ENCODE assay signal across 17 mouse cellular contexts in genomic region chr1:104315058-104315457, GRCm38 (mm10).
"Had no signal": no experiment of that assay in that cellular context is flagged by ENCODE, and none has a peak within 500 bp of the region (broad histone marks: within the 10 kb centered on the region; RNA-seq: fewer than 3 reads in every experiment).

No protein-coding gene starts in this region.

- H3K27me3 ChIP-seq: lung, embryonic 15.5 days; megakaryocyte, embryonic 14.5 days; midbrain, embryonic 12.5 days; neural tube, embryonic 12.5 days; stomach, embryonic 15.5 days had no signal

- DNase-seq: liver, postnatal 0 days; lung, adult 2 months; lung, postnatal 14 days; lung, postnatal 36 days; midbrain, embryonic 14.5 days; right cerebral cortex, postnatal 14 days; thymus, adult 2 months; thymus, postnatal 25 days; thymus, postnatal 4 days had no signal

- H3K4me3 ChIP-seq: lung, embryonic 15.5 days; megakaryocyte, embryonic 14.5 days; midbrain, embryonic 12.5 days; neural tube, embryonic 12.5 days; stomach, embryonic 15.5 days had no signal

- H3K4me2 ChIP-seq: lung, embryonic 15.5 days; midbrain, embryonic 12.5 days; neural tube, embryonic 12.5 days; stomach, embryonic 15.5 days had no signal

- ATAC-seq: liver, postnatal 0 days; lung, postnatal 0 days had no signal

- H3K4me1 ChIP-seq: lung, embryonic 15.5 days; megakaryocyte, embryonic 14.5 days; midbrain, embryonic 12.5 days; neural tube, embryonic 12.5 days; stomach, embryonic 15.5 days had no signal

- H3K36me3 ChIP-seq: lung, embryonic 15.5 days; midbrain, embryonic 12.5 days; neural tube, embryonic 12.5 days; stomach, embryonic 15.5 days had no signal

- H3K9me3 ChIP-seq: lung, embryonic 15.5 days; megakaryocyte, embryonic 14.5 days; midbrain, embryonic 12.5 days; neural tube, embryonic 12.5 days; stomach, embryonic 15.5 days had no signal

- H3K9ac ChIP-seq: liver, postnatal 0 days; lung, embryonic 15.5 days; midbrain, embryonic 12.5 days; neural tube, embryonic 12.5 days; stomach, embryonic 15.5 days had no signal

- H3K27ac ChIP-seq: lung, embryonic 15.5 days; macrophage; midbrain, embryonic 12.5 days; neural tube, embryonic 12.5 days; stomach, embryonic 15.5 days; stomach, postnatal 0 days had no signal
